ENCODE assay signal across 24 mouse cellular contexts in genomic region chrX:108668868-108669267, GRCm38 (mm10). TPM values are rescaled to one million over a fixed set of nuclear protein-coding genes. Genes with fewer than 3 reads are reported as not detected.
"Had no signal": no experiment of that assay in that cellular context is flagged by ENCODE, and none has a peak within 500 bp of the region (broad histone marks: within the 10 kb centered on the region; RNA-seq: fewer than 3 reads in every experiment).

No protein-coding gene starts in this region.

- H3K27me3 ChIP-seq: neural tube, embryonic 13.5 days; neural tube, embryonic 15.5 days; stomach, embryonic 15.5 days had no signal

- H3K9me3 ChIP-seq: neural tube, embryonic 13.5 days; neural tube, embryonic 15.5 days; stomach, embryonic 15.5 days had no signal

- H3K27ac ChIP-seq: neural tube, embryonic 13.5 days; neural tube, embryonic 15.5 days; stomach, embryonic 15.5 days; stomach, postnatal 0 days had no signal

- H3K4me3 ChIP-seq: neural tube, embryonic 13.5 days; neural tube, embryonic 15.5 days; stomach, embryonic 15.5 days had no signal

- H3K36me3 ChIP-seq: neural tube, embryonic 13.5 days; neural tube, embryonic 15.5 days; stomach, embryonic 15.5 days had no signal

- H3K4me1 ChIP-seq: neural tube, embryonic 13.5 days; neural tube, embryonic 15.5 days; stomach, embryonic 15.5 days had no signal

- H3K9ac ChIP-seq: neural tube, embryonic 13.5 days; neural tube, embryonic 15.5 days; stomach, embryonic 15.5 days had no signal

- DNase-seq: retina, postnatal 1 day; right cerebral cortex, adult 18-20 months; right cerebral cortex, postnatal 14 days; right cerebral cortex, postnatal 25 days; right cerebral cortex, postnatal 4 days; spleen, adult 18-20 months; thymus, adult 18-20 months; thymus, adult 2 months; thymus, postnatal 14 days; thymus, postnatal 25 days; thymus, postnatal 36 days; thymus, postnatal 4 days had no signal

RNA-seq across cellular contexts. Expression of gene Gm379, which starts 4.2 kb away (rescaled TPM):
- total RNA-seq: neutrophil, adult 5-6 weeks had no signal
- polyA plus RNA-seq: neural tube, embryonic 13.5 days; neural tube, embryonic 14.5 days; neural tube, embryonic 15.5 days; spleen, adult 2 months; stomach, embryonic 14.5 days; stomach, embryonic 15.5 days; stomach, embryonic 16.5 days; testis, adult 2 months; thymus, adult 2 months; thymus, postnatal 0 days; urinary bladder, adult 2 months had no signal
